Mouse (Mus musculus): Measurements from ENCODE around the gene H2afv. TPM values are rescaled to one million over a fixed set of nuclear protein-coding genes. Genes with fewer than 3 reads are reported as not detected.

The H2afv gene
- polyA plus RNA-seq, 1 experiment from 2014 or later: 183 TPM

- WGBS: 70% methylated on average over 5 of the region's 5 CpGs
- H3K36me3 ChIP-seq: peaks cover 71% of the 10 kb centered on the region
Measured at GRCm38 (mm10) chr11:6395565-6395964, 48.7 kb downstream of the H2afv start.

GRCm38 (mm10) chr11:6393866-6394265, 50.4 kb downstream of the H2afv start:
- no peak overlapping the region for H3K4me2 ChIP-seq
- H3K4me1 ChIP-seq: peaks cover 32% of the 10 kb centered on the region
- H3K9me3 ChIP-seq (replicated peaks): no peaks in the 10 kb centered on the region
- H3K27ac ChIP-seq (replicated peaks): no peak overlapping the region
- no peaks in the 10 kb centered on the region for H3K27me3 ChIP-seq (replicated peaks)
- peaks cover 55% of the 10 kb centered on the region for H3K36me3 ChIP-seq
- WGBS: 82% methylated on average over 1 of the region's 1 CpGs
- ATAC-seq (ENCODE audit: low FRiP score): no peak
- no peak overlapping the region for H3K9ac ChIP-seq (replicated peaks)
- H3K4me3 ChIP-seq (replicated peaks): no peak overlapping the region

More at GRCm38 (mm10) chr11:6395565-6395964, 48.7 kb downstream of the H2afv start:
- H3K9me3 ChIP-seq (replicated peaks): no peaks in the 10 kb centered on the region
- H3K4me3 ChIP-seq (replicated peaks): no peak overlapping the region
- no peak overlapping the region for H3K27ac ChIP-seq (replicated peaks)
- no peak overlapping the region for H3K9ac ChIP-seq (replicated peaks)
- ATAC-seq (ENCODE audit: low FRiP score): no peak
- no peak overlapping the region for H3K4me2 ChIP-seq
- H3K4me1 ChIP-seq: peaks cover 24% of the 10 kb centered on the region
- H3K27me3 ChIP-seq (replicated peaks): no peaks in the 10 kb centered on the region

- Histone ChIP-seq H3K9me3 (replicated peaks) (no peaks in the 10 kb centered on the region), H3K36me3 (peaks cover 45% of the 10 kb centered on the region), H3K4me2 (no peak overlapping the region), H3K4me3 (replicated peaks) (no peak overlapping the region), H3K27ac (replicated peaks) (no peak overlapping the region), H3K9ac (replicated peaks) (no peak overlapping the region), H3K4me1 (peaks cover 32% of the 10 kb centered on the region), H3K27me3 (replicated peaks) (no peaks in the 10 kb centered on the region)
- ATAC-seq (ENCODE audit: low FRiP score): no peak
- 90% methylated on average over 6 of the region's 6 CpGs for WGBS
Measured at GRCm38 (mm10) chr11:6392857-6393256, 51.4 kb downstream of the H2afv start.

- H3K27me3 ChIP-seq (replicated peaks): no peaks in the 10 kb centered on the region
- peaks cover 32% of the 10 kb centered on the region for H3K4me1 ChIP-seq
- no peak overlapping the region for H3K4me3 ChIP-seq (replicated peaks)
- H3K4me2 ChIP-seq: peak overlapping the region; percentile 64; the same call in 1 of the 2 replicates
- no peak overlapping the region for H3K27ac ChIP-seq (replicated peaks)
- H3K9ac ChIP-seq (replicated peaks): no peak overlapping the region
- H3K9me3 ChIP-seq (replicated peaks): no peaks in the 10 kb centered on the region
- peaks cover 33% of the 10 kb centered on the region for H3K36me3 ChIP-seq
- WGBS: 92% methylated on average over 8 of the region's 8 CpGs
- ATAC-seq (ENCODE audit: low FRiP score): no peak
Measured at GRCm38 (mm10) chr11:6391516-6392276, 52.5 kb downstream of the H2afv start.

- Histone ChIP-seq H3K4me1 (peaks cover 32% of the 10 kb centered on the region), H3K27me3 (replicated peaks) (no peaks in the 10 kb centered on the region), H3K9me3 (replicated peaks) (no peaks in the 10 kb centered on the region), H3K27ac (replicated peaks) (no peak overlapping the region), H3K9ac (replicated peaks) (peak overlapping the region; percentile 97), H3K4me3 (replicated peaks) (peak overlapping the region; percentile 87), H3K36me3 (peaks cover 23% of the 10 kb centered on the region), H3K4me2 (peak overlapping the region; percentile 64)
- 85% methylated on average over 8 of the region's 8 CpGs for WGBS
- no peak for ATAC-seq (ENCODE audit: low FRiP score)
Measured at GRCm38 (mm10) chr11:6390376-6391053, 53.7 kb downstream of the H2afv start.

GRCm38 (mm10) chr11:6389483-6389921, 54.7 kb downstream of the H2afv start:
- peak; percentile 36 for ATAC-seq (ENCODE audit: low FRiP score)
- H3K27ac ChIP-seq (replicated peaks): peak overlapping the region; percentile 94
- peak overlapping the region; percentile 87 for H3K4me3 ChIP-seq (replicated peaks)
- H3K4me1 ChIP-seq: peaks cover 32% of the 10 kb centered on the region
- peak overlapping the region; percentile 64 for H3K4me2 ChIP-seq
- peaks cover 15% of the 10 kb centered on the region for H3K36me3 ChIP-seq
- 0% methylated on average over 28 of the region's 43 CpGs for WGBS
- H3K9ac ChIP-seq (replicated peaks): peak overlapping the region; percentile 97
- H3K27me3 ChIP-seq (replicated peaks): no peaks in the 10 kb centered on the region
- H3K9me3 ChIP-seq (replicated peaks): no peaks in the 10 kb centered on the region

GRCm38 (mm10) chr11:6388726-6389413, 55.4 kb downstream of the H2afv start, which contains the start of gene Zmiz2:
Zmiz2 (plus strand) TSS chr11:6389074.
- peak within 1 kb of the TSS; percentile 97 for H3K9ac ChIP-seq (replicated peaks)
- no peaks in the 10 kb centered on the region for H3K9me3 ChIP-seq (replicated peaks)
- peaks cover 12% of the 10 kb centered on the region for H3K36me3 ChIP-seq
- H3K27ac ChIP-seq (replicated peaks): peak within 1 kb of the TSS; percentile 94
- H3K4me1 ChIP-seq: peaks cover 27% of the 10 kb centered on the region
- no peaks in the 10 kb centered on the region for H3K27me3 ChIP-seq (replicated peaks)
- WGBS: 6% methylated on average over 51 of the region's 60 CpGs
- H3K4me3 ChIP-seq (replicated peaks): peak within 1 kb of the TSS; percentile 87
- ATAC-seq (ENCODE audit: low FRiP score): peak; percentile 98
- peak within 1 kb of the TSS; percentile 64 for H3K4me2 ChIP-seq

- ATAC-seq (ENCODE audit: low FRiP score): no peak
- Histone ChIP-seq H3K4me3 (replicated peaks) (peak overlapping the region; percentile 87), H3K36me3 (peaks cover 12% of the 10 kb centered on the region), H3K9ac (replicated peaks) (no peak overlapping the region), H3K27ac (replicated peaks) (peak overlapping the region; percentile 94), H3K9me3 (replicated peaks) (no peaks in the 10 kb centered on the region), H3K4me1 (peaks cover 25% of the 10 kb centered on the region), H3K4me2 (peak overlapping the region; percentile 64), H3K27me3 (replicated peaks) (no peaks in the 10 kb centered on the region)
- WGBS: 91% methylated on average over 6 of the region's 6 CpGs
Measured at GRCm38 (mm10) chr11:6388126-6388725, 56.0 kb downstream of the H2afv start.

GRCm38 (mm10) chr11:6380916-6381315, 63.3 kb downstream of the H2afv start:
- Histone ChIP-seq H3K9ac (replicated peaks) (no peak overlapping the region), H3K4me1 (no peaks in the 10 kb centered on the region), H3K4me3 (replicated peaks) (no peak overlapping the region), H3K27me3 (replicated peaks) (no peaks in the 10 kb centered on the region), H3K4me2 (no peak overlapping the region), H3K36me3 (no peaks in the 10 kb centered on the region), H3K9me3 (replicated peaks) (no peaks in the 10 kb centered on the region), H3K27ac (replicated peaks) (no peak overlapping the region)
- ATAC-seq (ENCODE audit: low FRiP score): no peak
- WGBS: 88% methylated on average over 6 of the region's 6 CpGs
